In the genomic region with DNA sequence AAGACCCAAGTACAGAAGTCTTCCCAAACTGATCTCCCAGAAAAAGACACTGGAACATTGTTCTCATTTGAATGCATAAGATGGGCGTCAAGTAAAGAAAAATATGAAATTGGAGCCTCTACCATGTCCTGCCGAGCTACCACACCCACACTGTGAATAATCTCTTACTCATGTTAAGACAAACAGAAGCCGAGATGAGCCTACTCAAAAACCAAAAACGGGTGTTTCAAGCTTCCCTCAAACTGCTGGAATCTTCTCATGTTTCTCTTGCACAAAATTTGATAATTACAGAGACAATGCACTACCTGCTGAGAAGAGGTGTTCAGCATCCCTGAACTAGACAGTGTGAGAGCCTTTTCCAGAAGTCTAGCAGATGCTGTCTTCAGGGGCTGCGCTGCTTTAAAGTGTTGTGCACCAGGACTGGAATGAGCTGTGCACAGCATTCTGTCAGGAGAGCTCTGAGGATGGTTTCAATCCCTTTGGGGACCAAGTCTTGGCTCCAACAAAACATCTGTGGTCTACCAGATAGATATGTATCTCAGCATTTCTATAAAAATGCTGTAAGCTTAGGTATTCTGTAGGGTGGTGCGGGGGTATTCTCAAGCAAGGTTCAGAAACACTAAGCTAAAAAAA, we compare ENCODE assay signal across 27 mouse cellular contexts.
A peak's percentile ranks its signal among the peaks of the same experiment; 100 is the strongest.
DNase-seq lines count a peak whose midpoint lies in the region; ATAC-seq and TF ChIP-seq lines count a peak whose summit lies in the region.
"Had no signal": no experiment of that assay in that cellular context is flagged by ENCODE, and none has a peak within 500 bp of the region (broad histone marks: within the 10 kb centered on the region; RNA-seq: fewer than 3 reads in every experiment).

No protein-coding gene starts in this region.

- peak overlapping the region; percentile 37 for H3K27ac ChIP-seq in layer of hippocampus, adult 2 months
- H3K27ac ChIP-seq in kidney, embryonic 14.5 days (ENCODE audit: low read depth, low read length) = no peak overlapping the region
- H3K27ac ChIP-seq in embryonic facial prominence, embryonic 10.5 days (replicated peaks) = no peak overlapping the region
- H3K27ac ChIP-seq: embryonic facial prominence, embryonic 12.5 days; forebrain, embryonic 13.5 days; kidney, postnatal 0 days; limb, embryonic 10.5 days; liver, embryonic 15.5 days; lung, embryonic 15.5 days; midbrain, embryonic 13.5 days; neural tube, embryonic 12.5 days had no signal

- ATAC-seq in kidney, embryonic 14.5 days (ENCODE audit: low FRiP score, low TSS enrichment) = no peak
- ATAC-seq: forebrain, embryonic 13.5 days; midbrain, embryonic 13.5 days; Patski had no signal

- H3K4me1 ChIP-seq in kidney, embryonic 14.5 days (ENCODE audit: control insufficient read depth, insufficient read depth, low read length) = no peaks in the 10 kb centered on the region
- H3K4me1 ChIP-seq in embryonic facial prominence, embryonic 10.5 days = no peaks in the 10 kb centered on the region
- H3K4me1 ChIP-seq: embryonic facial prominence, embryonic 12.5 days; forebrain, embryonic 13.5 days; limb, embryonic 10.5 days; liver, embryonic 15.5 days; lung, embryonic 15.5 days; megakaryocyte, embryonic 14.5 days; midbrain, embryonic 13.5 days; neural tube, embryonic 12.5 days had no signal

- no peak for TF ChIP-seq CTCF in layer of hippocampus, adult 2 months (conservative IDR thresholded peaks at IDR 0.05)

- H3K36me3 ChIP-seq in kidney, embryonic 14.5 days (ENCODE audit: control insufficient read depth, insufficient read depth, low read length) = no peaks in the 10 kb centered on the region
- no peaks in the 10 kb centered on the region for H3K36me3 ChIP-seq in embryonic facial prominence, embryonic 10.5 days (replicated peaks)
- H3K36me3 ChIP-seq: embryonic facial prominence, embryonic 12.5 days; limb, embryonic 10.5 days; liver, embryonic 15.5 days; lung, embryonic 15.5 days; midbrain, embryonic 13.5 days; neural tube, embryonic 12.5 days had no signal

- no peaks in the 10 kb centered on the region for H3K27me3 ChIP-seq in kidney, embryonic 14.5 days (ENCODE audit: control insufficient read depth, insufficient read depth, low read length)
- H3K27me3 ChIP-seq in embryonic facial prominence, embryonic 10.5 days (replicated peaks; ENCODE audit: low read depth, poor library complexity, severe bottlenecking) = no peaks in the 10 kb centered on the region
- H3K27me3 ChIP-seq: embryonic facial prominence, embryonic 12.5 days; forebrain, embryonic 13.5 days; liver, embryonic 15.5 days; lung, embryonic 15.5 days; megakaryocyte, embryonic 14.5 days; midbrain, embryonic 13.5 days; neural tube, embryonic 12.5 days had no signal

- DNase-seq in layer of hippocampus, adult 2 months (ENCODE audit: low spot score in 2 of 2) = peak in 1 of 2 experiments; percentile 16
- DNase-seq in layer of hippocampus, adult 8-10 months (ENCODE audit: low spot score in 2 of 2) = no peak
- peak; percentile 17 for DNase-seq in right cerebral cortex, postnatal 25 days
- DNase-seq in right cerebral cortex, postnatal 10 days (ENCODE audit: low spot score in 2 of 2) = no peak
- DNase-seq in brain, adult 2 months (ENCODE audit: low read depth, low spot score) = peak; percentile 76
- peak; percentile 65 for DNase-seq in telencephalon, adult 2 months (ENCODE audit: low read depth, low spot score)
- no peak for DNase-seq in embryonic facial prominence, embryonic 10.5 days (ENCODE audit: low spot score)
- DNase-seq: adrenal gland, adult 2 months; cerebellum, adult 11-12 months; cerebellum, postnatal 10 days; kidney, adult 18-20 months; layer of hippocampus, postnatal 36 days; liver; lung, postnatal 36 days; retina, postnatal 1 day had no signal

- 87% methylated on average over 6 of the region's 6 CpGs for WGBS in kidney, embryonic 14.5 days
- 87% methylated on average over 6 of the region's 6 CpGs for WGBS in embryonic facial prominence, embryonic 10.5 days

- no peak overlapping the region for H3K4me3 ChIP-seq in layer of hippocampus, adult 2 months
- H3K4me3 ChIP-seq in kidney, embryonic 14.5 days (ENCODE audit: low read length) = no peak overlapping the region
- no peak overlapping the region for H3K4me3 ChIP-seq in embryonic facial prominence, embryonic 10.5 days
- H3K4me3 ChIP-seq: embryonic facial prominence, embryonic 12.5 days; forebrain, embryonic 13.5 days; limb, embryonic 10.5 days; liver, embryonic 15.5 days; lung, embryonic 15.5 days; megakaryocyte, embryonic 14.5 days; midbrain, embryonic 13.5 days; neural tube, embryonic 12.5 days had no signal

- no peaks in the 10 kb centered on the region for H3K9me3 ChIP-seq in kidney, embryonic 14.5 days (ENCODE audit: control insufficient read depth, low read length)
- no peaks in the 10 kb centered on the region for H3K9me3 ChIP-seq in embryonic facial prominence, embryonic 10.5 days
- H3K9me3 ChIP-seq: embryonic facial prominence, embryonic 12.5 days; forebrain, embryonic 13.5 days; limb, embryonic 10.5 days; liver, embryonic 15.5 days; lung, embryonic 15.5 days; megakaryocyte, embryonic 14.5 days; midbrain, embryonic 13.5 days; neural tube, embryonic 12.5 days had no signal

- no peak overlapping the region for H3K9ac ChIP-seq in kidney, embryonic 14.5 days (ENCODE audit: low read depth, low read length)
- H3K9ac ChIP-seq: embryonic facial prominence, embryonic 12.5 days; forebrain, embryonic 13.5 days; liver, embryonic 15.5 days; lung, embryonic 15.5 days; midbrain, embryonic 13.5 days; neural tube, embryonic 12.5 days had no signal

- no peak overlapping the region for H3K4me2 ChIP-seq in kidney, embryonic 14.5 days (replicated peaks; ENCODE audit: low read depth, low read length)
- H3K4me2 ChIP-seq: embryonic facial prominence, embryonic 12.5 days; forebrain, embryonic 13.5 days; heart, embryonic 11.5 days; liver, embryonic 15.5 days; lung, embryonic 15.5 days; midbrain, embryonic 13.5 days; neural tube, embryonic 12.5 days had no signal

Comparison
In these comparisons a context has a peak if more than half of its experiments do, and no peak if none do; other contexts are left out.
1. DNase-seq: peak in right cerebral cortex, postnatal 25 days (single experiment), brain, adult 2 months (single experiment) and telencephalon, adult 2 months (single experiment); none in layer of hippocampus, adult 8-10 months (0 of 2), right cerebral cortex, postnatal 10 days (0 of 2) and embryonic facial prominence, embryonic 10.5 days (single experiment).